Mouse (Mus musculus): Measurements from ENCODE around the gene Macrod2. TPM values are rescaled to one million over a fixed set of nuclear protein-coding genes. Genes with fewer than 3 reads are reported as not detected.
"Not testable (repeated sequence)": the region's sequence is repeated elsewhere in the genome, so short reads cannot be mapped to it uniquely, and the experiment has no call there.

Macrod2 gene
- polyA plus RNA-seq, 1 experiment from 2014 or later: 31.9 TPM

- H3K27me3 ChIP-seq (ENCODE audit: control insufficient read depth, insufficient read depth, low read length): no peaks in the 10 kb centered on the region
- no peak overlapping the region for H3K4me2 ChIP-seq (replicated peaks; ENCODE audit: low read depth)
- ATAC-seq (ENCODE audit: low FRiP score, low TSS enrichment) (no peak), DNase-seq (ENCODE audit: low spot score) (no peak)
- H3K9ac ChIP-seq (ENCODE audit: low read length): no peak overlapping the region
- no peaks in the 10 kb centered on the region for H3K4me1 ChIP-seq (replicated peaks; ENCODE audit: control insufficient read depth, insufficient read depth)
- H3K27ac ChIP-seq (replicated peaks): no peak overlapping the region
- H3K36me3 ChIP-seq (ENCODE audit: control insufficient read depth, insufficient read depth, low read length): no peaks in the 10 kb centered on the region
- H3K4me3 ChIP-seq (ENCODE audit: low read depth, low read length): no peak overlapping the region
- 23% methylated on average over 2 of the region's 2 CpGs for WGBS
- no peaks in the 10 kb centered on the region for H3K9me3 ChIP-seq (ENCODE audit: control insufficient read depth, low read length)
- TF ChIP-seq EP300 (optimal IDR thresholded peaks at IDR 0.05): no peak
- TF ChIP-seq CTCF (IDR thresholded peaks at IDR 0.05; ENCODE audit: low read depth): no peak
Measured at GRCm38 (mm10) chr2:140705278-140705677, 310.2 kb downstream of the Macrod2 start.

- ATAC-seq (ENCODE audit: low FRiP score, low TSS enrichment) (no peak), DNase-seq (ENCODE audit: low spot score) (no peak)
- TF ChIP-seq CTCF (IDR thresholded peaks at IDR 0.05; ENCODE audit: low read depth) (no peak), EP300 (optimal IDR thresholded peaks at IDR 0.05) (no peak)
- no peak overlapping the region for H3K9ac ChIP-seq (ENCODE audit: low read length)
- H3K4me3 ChIP-seq (ENCODE audit: low read depth, low read length): no peak overlapping the region
- no peaks in the 10 kb centered on the region for H3K36me3 ChIP-seq (ENCODE audit: control insufficient read depth, insufficient read depth, low read length)
- no peaks in the 10 kb centered on the region for H3K4me1 ChIP-seq (replicated peaks; ENCODE audit: control insufficient read depth, insufficient read depth)
- H3K27me3 ChIP-seq (ENCODE audit: control insufficient read depth, insufficient read depth, low read length): no peaks in the 10 kb centered on the region
- WGBS: 59% methylated on average over 5 of the region's 5 CpGs
- no peaks in the 10 kb centered on the region for H3K9me3 ChIP-seq (ENCODE audit: control insufficient read depth, low read length)
- H3K27ac ChIP-seq (replicated peaks): no peak overlapping the region
- H3K4me2 ChIP-seq (replicated peaks; ENCODE audit: low read depth): no peak overlapping the region
Measured at GRCm38 (mm10) chr2:140707550-140707949, 312.4 kb downstream of the Macrod2 start.

GRCm38 (mm10) chr2:140715822-140716221 is 320.7 kb downstream of the Macrod2 start:
- H3K36me3 ChIP-seq (ENCODE audit: control insufficient read depth, insufficient read depth, low read length): no peaks in the 10 kb centered on the region
- DNase-seq (ENCODE audit: low spot score) (peak; percentile 34), ATAC-seq (ENCODE audit: low FRiP score, low TSS enrichment) (peak; percentile 90)
- H3K9me3 ChIP-seq (ENCODE audit: control insufficient read depth, low read length): no peaks in the 10 kb centered on the region
- H3K4me1 ChIP-seq (replicated peaks; ENCODE audit: control insufficient read depth, insufficient read depth): no peaks in the 10 kb centered on the region
- H3K4me2 ChIP-seq (replicated peaks; ENCODE audit: low read depth): no peak overlapping the region
- no peak overlapping the region for H3K4me3 ChIP-seq (ENCODE audit: low read depth, low read length)
- no peak overlapping the region for H3K9ac ChIP-seq (ENCODE audit: low read length)
- no peak for TF ChIP-seq EP300 (optimal IDR thresholded peaks at IDR 0.05)
- no peak overlapping the region for H3K27ac ChIP-seq (replicated peaks)
- WGBS: 57% methylated on average over 4 of the region's 4 CpGs
- no peaks in the 10 kb centered on the region for H3K27me3 ChIP-seq (ENCODE audit: control insufficient read depth, insufficient read depth, low read length)

GRCm38 (mm10) chr2:140717407-140717806 is 322.3 kb downstream of the Macrod2 start:
- peak; percentile 45; the same call in 1 of the 2 replicates for ATAC-seq (ENCODE audit: low FRiP score, low TSS enrichment)
- TF ChIP-seq CTCF (IDR thresholded peaks at IDR 0.05; ENCODE audit: low read depth) (no peak), EP300 (optimal IDR thresholded peaks at IDR 0.05) (no peak)
- DNase-seq (ENCODE audit: low spot score): peak; percentile 30
- H3K9ac ChIP-seq (ENCODE audit: low read length): no peak overlapping the region
- no peak overlapping the region for H3K4me2 ChIP-seq (replicated peaks; ENCODE audit: low read depth)
- H3K9me3 ChIP-seq (ENCODE audit: control insufficient read depth, low read length): no peaks in the 10 kb centered on the region
- H3K4me1 ChIP-seq (replicated peaks; ENCODE audit: control insufficient read depth, insufficient read depth): no peaks in the 10 kb centered on the region
- no peaks in the 10 kb centered on the region for H3K36me3 ChIP-seq (ENCODE audit: control insufficient read depth, insufficient read depth, low read length)
- 70% methylated on average over 9 of the region's 9 CpGs for WGBS
- no peak overlapping the region for H3K27ac ChIP-seq (replicated peaks)
- no peak overlapping the region for H3K4me3 ChIP-seq (ENCODE audit: low read depth, low read length)
- H3K27me3 ChIP-seq (ENCODE audit: control insufficient read depth, insufficient read depth, low read length): no peaks in the 10 kb centered on the region

- 40% methylated on average over 6 of the region's 6 CpGs for WGBS
- no peaks in the 10 kb centered on the region for H3K9me3 ChIP-seq (ENCODE audit: control insufficient read depth, low read length)
- H3K27ac ChIP-seq (replicated peaks): no peak overlapping the region
- H3K4me1 ChIP-seq (replicated peaks; ENCODE audit: control insufficient read depth, insufficient read depth): no peaks in the 10 kb centered on the region
- no peaks in the 10 kb centered on the region for H3K27me3 ChIP-seq (ENCODE audit: control insufficient read depth, insufficient read depth, low read length)
- no peaks in the 10 kb centered on the region for H3K36me3 ChIP-seq (ENCODE audit: control insufficient read depth, insufficient read depth, low read length)
- TF ChIP-seq EP300 (optimal IDR thresholded peaks at IDR 0.05) (no peak), CTCF (IDR thresholded peaks at IDR 0.05; ENCODE audit: low read depth) (no peak)
- H3K4me3 ChIP-seq (ENCODE audit: low read depth, low read length): no peak overlapping the region
- ATAC-seq (ENCODE audit: low FRiP score, low TSS enrichment) (no peak), DNase-seq (ENCODE audit: low spot score) (no peak)
- H3K9ac ChIP-seq (ENCODE audit: low read length): no peak overlapping the region
- no peak overlapping the region for H3K4me2 ChIP-seq (replicated peaks; ENCODE audit: low read depth)
Measured at GRCm38 (mm10) chr2:140732616-140733183, 337.6 kb downstream of the Macrod2 start.

GRCm38 (mm10) chr2:140740511-140740910 is 345.4 kb downstream of the Macrod2 start:
- Histone ChIP-seq H3K4me1 (replicated peaks; ENCODE audit: control insufficient read depth, insufficient read depth) (no peaks in the 10 kb centered on the region), H3K4me3 (ENCODE audit: low read depth, low read length) (no peak overlapping the region), H3K4me2 (replicated peaks; ENCODE audit: low read depth) (no peak overlapping the region), H3K27me3 (ENCODE audit: control insufficient read depth, insufficient read depth, low read length) (no peaks in the 10 kb centered on the region), H3K27ac (replicated peaks) (no peak overlapping the region), H3K9ac (ENCODE audit: low read length) (no peak overlapping the region), H3K36me3 (ENCODE audit: control insufficient read depth, insufficient read depth, low read length) (no peaks in the 10 kb centered on the region), H3K9me3 (ENCODE audit: control insufficient read depth, low read length) (no peaks in the 10 kb centered on the region)
- DNase-seq (ENCODE audit: low spot score): no peak
- TF ChIP-seq CTCF (IDR thresholded peaks at IDR 0.05; ENCODE audit: low read depth) (no peak), EP300 (optimal IDR thresholded peaks at IDR 0.05) (no peak)
- 84% methylated on average over 5 of the region's 5 CpGs for WGBS
- ATAC-seq (ENCODE audit: low FRiP score, low TSS enrichment): no peak

- H3K4me3 ChIP-seq (ENCODE audit: low read depth, low read length); H3K4me1 ChIP-seq (replicated peaks; ENCODE audit: control insufficient read depth, insufficient read depth); H3K36me3 ChIP-seq (ENCODE audit: control insufficient read depth, insufficient read depth, low read length); H3K27me3 ChIP-seq (ENCODE audit: control insufficient read depth, insufficient read depth, low read length); H3K9me3 ChIP-seq (ENCODE audit: control insufficient read depth, low read length); H3K27ac ChIP-seq (replicated peaks); H3K9ac ChIP-seq (ENCODE audit: low read length); H3K4me2 ChIP-seq (replicated peaks; ENCODE audit: low read depth); DNase-seq (ENCODE audit: low spot score): not testable (repeated sequence)
- WGBS: 54% methylated on average over 2 of the region's 2 CpGs
- peak; percentile 92 for ATAC-seq (ENCODE audit: low FRiP score, low TSS enrichment)
Measured at GRCm38 (mm10) chr2:140742954-140743353, 347.8 kb downstream of the Macrod2 start.

Data from stomach, postnatal 0 days (tissue).